Mouse (Mus musculus): ENCODE results near the gene Mat2a. TPM values are rescaled to one million over a fixed set of nuclear protein-coding genes. Genes with fewer than 3 reads are reported as not detected.

The Mat2a gene
- polyA plus RNA-seq, 1 experiment from 2014 or later = 165 TPM

GRCm38 (mm10) chr6:72414076-72414756 is 25.1 kb downstream of the Mat2a start, which contains the start of gene Ggcx:
TSS of gene Ggcx (plus strand) at chr6:72414308.
- H3K36me3 ChIP-seq (ENCODE audit: insufficient read depth, low read length) = peaks cover 7% of the 10 kb centered on the region; the same call in 1 of the 2 replicates
- H3K4me2 ChIP-seq (replicated peaks; ENCODE audit: low read depth, low read length) = peak within 1 kb of the TSS; percentile 82
- TF ChIP-seq EP300 (IDR thresholded peaks at IDR 0.05) (no peak), CTCF (IDR thresholded peaks at IDR 0.05) (peak; percentile 21; the same call in 1 of the 2 replicates)
- no peaks in the 10 kb centered on the region for H3K27me3 ChIP-seq (replicated peaks; ENCODE audit: insufficient read depth, low read length)
- peak within 1 kb of the TSS; percentile 80 for H3K4me3 ChIP-seq (ENCODE audit: low read depth, low read length)
- WGBS = 1% methylated on average over 33 of the region's 33 CpGs
- H3K9ac ChIP-seq (replicated peaks; ENCODE audit: low read depth) = peak within 1 kb of the TSS; percentile 76
- peak within 1 kb of the TSS; percentile 69 for H3K27ac ChIP-seq (ENCODE audit: low read length)
- H3K9me3 ChIP-seq (ENCODE audit: low read length) = no peaks in the 10 kb centered on the region
- peaks cover 3% of the 10 kb centered on the region; the same call in 1 of the 2 replicates for H3K4me1 ChIP-seq (ENCODE audit: insufficient read depth, low read depth, low read length)
- peak; percentile 94 for ATAC-seq
- DNase-seq (ENCODE audit: low spot score) = peak; percentile 98

GRCm38 (mm10) chr6:72410518-72410917 is 28.8 kb downstream of the Mat2a start:
- H3K27me3 ChIP-seq (replicated peaks; ENCODE audit: insufficient read depth, low read length) = no peaks in the 10 kb centered on the region
- TF ChIP-seq EP300 (IDR thresholded peaks at IDR 0.05) (no peak), CTCF (IDR thresholded peaks at IDR 0.05) (no peak)
- H3K36me3 ChIP-seq (ENCODE audit: insufficient read depth, low read length) = no peaks in the 10 kb centered on the region
- ATAC-seq = no peak
- no peak overlapping the region for H3K4me3 ChIP-seq (ENCODE audit: low read depth, low read length)
- H3K27ac ChIP-seq (ENCODE audit: low read length) = no peak overlapping the region
- WGBS = 74% methylated on average over 7 of the region's 7 CpGs
- H3K4me1 ChIP-seq (ENCODE audit: insufficient read depth, low read depth, low read length) = peaks cover 3% of the 10 kb centered on the region; the same call in 1 of the 2 replicates
- no peak overlapping the region for H3K4me2 ChIP-seq (replicated peaks; ENCODE audit: low read depth, low read length)
- DNase-seq (ENCODE audit: low spot score) = no peak
- H3K9me3 ChIP-seq (ENCODE audit: low read length) = no peaks in the 10 kb centered on the region
- H3K9ac ChIP-seq (replicated peaks; ENCODE audit: low read depth) = no peak overlapping the region

- DNase-seq (ENCODE audit: low spot score) = no peak
- 22% methylated on average over 1 of the region's 1 CpGs for WGBS
- H3K4me3 ChIP-seq (ENCODE audit: low read depth, low read length) = no peak overlapping the region
- no peak for ATAC-seq
- H3K9me3 ChIP-seq (ENCODE audit: low read length) = no peaks in the 10 kb centered on the region
- H3K9ac ChIP-seq (replicated peaks; ENCODE audit: low read depth) = no peak overlapping the region
- no peaks in the 10 kb centered on the region for H3K27me3 ChIP-seq (replicated peaks; ENCODE audit: insufficient read depth, low read length)
- H3K27ac ChIP-seq (ENCODE audit: low read length) = no peak overlapping the region
- no peak overlapping the region for H3K4me2 ChIP-seq (replicated peaks; ENCODE audit: low read depth, low read length)
- peak; percentile 7; the same call in 1 of the 2 replicates for TF ChIP-seq CTCF (IDR thresholded peaks at IDR 0.05)
- no peak for TF ChIP-seq EP300 (IDR thresholded peaks at IDR 0.05)
- peaks cover 2% of the 10 kb centered on the region; the same call in 1 of the 2 replicates for H3K4me1 ChIP-seq (ENCODE audit: insufficient read depth, low read depth, low read length)
- H3K36me3 ChIP-seq (ENCODE audit: insufficient read depth, low read length) = no peaks in the 10 kb centered on the region
Measured at GRCm38 (mm10) chr6:72410003-72410402, 29.4 kb downstream of the Mat2a start.

- no peaks in the 10 kb centered on the region for H3K9me3 ChIP-seq (ENCODE audit: low read length)
- ATAC-seq (no peak), DNase-seq (ENCODE audit: low spot score) (peak; percentile 84)
- WGBS = 5% methylated on average over 3 of the region's 3 CpGs
- H3K27me3 ChIP-seq (replicated peaks; ENCODE audit: insufficient read depth, low read length) = no peaks in the 10 kb centered on the region
- H3K4me3 ChIP-seq (ENCODE audit: low read depth, low read length) = no peak overlapping the region
- no peak overlapping the region for H3K4me2 ChIP-seq (replicated peaks; ENCODE audit: low read depth, low read length)
- no peak overlapping the region for H3K9ac ChIP-seq (replicated peaks; ENCODE audit: low read depth)
- TF ChIP-seq CTCF (IDR thresholded peaks at IDR 0.05) (peak; percentile 76), EP300 (IDR thresholded peaks at IDR 0.05) (no peak)
- H3K4me1 ChIP-seq (ENCODE audit: insufficient read depth, low read depth, low read length) = no peaks in the 10 kb centered on the region
- H3K36me3 ChIP-seq (ENCODE audit: insufficient read depth, low read length) = no peaks in the 10 kb centered on the region
- no peak overlapping the region for H3K27ac ChIP-seq (ENCODE audit: low read length)
Measured at GRCm38 (mm10) chr6:72409567-72409966, 29.8 kb downstream of the Mat2a start.

- TF ChIP-seq EP300 (IDR thresholded peaks at IDR 0.05) (peak; percentile 56), CTCF (IDR thresholded peaks at IDR 0.05) (peak; percentile 99)
- Histone ChIP-seq H3K4me1 (ENCODE audit: insufficient read depth, low read depth, low read length) (no peaks in the 10 kb centered on the region), H3K27me3 (replicated peaks; ENCODE audit: insufficient read depth, low read length) (no peaks in the 10 kb centered on the region), H3K27ac (ENCODE audit: low read length) (no peak overlapping the region), H3K36me3 (ENCODE audit: insufficient read depth, low read length) (no peaks in the 10 kb centered on the region), H3K9me3 (ENCODE audit: low read length) (no peaks in the 10 kb centered on the region), H3K4me3 (ENCODE audit: low read depth, low read length) (no peak overlapping the region), H3K9ac (replicated peaks; ENCODE audit: low read depth) (no peak overlapping the region), H3K4me2 (replicated peaks; ENCODE audit: low read depth, low read length) (no peak overlapping the region)
- ATAC-seq (peak; percentile 89), DNase-seq (ENCODE audit: low spot score) (peak; percentile 94)
- 2% methylated on average over 5 of the region's 5 CpGs for WGBS
Measured at GRCm38 (mm10) chr6:72407119-72407518, 32.2 kb downstream of the Mat2a start.

- H3K9me3 ChIP-seq (ENCODE audit: low read length) = no peaks in the 10 kb centered on the region
- no peaks in the 10 kb centered on the region for H3K4me1 ChIP-seq (ENCODE audit: insufficient read depth, low read depth, low read length)
- H3K27ac ChIP-seq (ENCODE audit: low read length) = no peak overlapping the region
- H3K9ac ChIP-seq (replicated peaks; ENCODE audit: low read depth) = no peak overlapping the region
- no peaks in the 10 kb centered on the region for H3K36me3 ChIP-seq (ENCODE audit: insufficient read depth, low read length)
- DNase-seq (ENCODE audit: low spot score) (no peak), ATAC-seq (no peak)
- WGBS = 77% methylated on average over 7 of the region's 7 CpGs
- H3K4me3 ChIP-seq (ENCODE audit: low read depth, low read length) = no peak overlapping the region
- TF ChIP-seq CTCF (IDR thresholded peaks at IDR 0.05) (no peak), EP300 (IDR thresholded peaks at IDR 0.05) (no peak)
- no peaks in the 10 kb centered on the region for H3K27me3 ChIP-seq (replicated peaks; ENCODE audit: insufficient read depth, low read length)
- no peak overlapping the region for H3K4me2 ChIP-seq (replicated peaks; ENCODE audit: low read depth, low read length)
Measured at GRCm38 (mm10) chr6:72405356-72405755, 34.0 kb downstream of the Mat2a start.

All from lung, postnatal 0 days (tissue).